Mouse (Mus musculus): Measurements from ENCODE around the gene Cpsf4l.
A peak's percentile ranks its signal among the peaks of the same experiment; 100 is the strongest.
"Not testable (repeated sequence)": the region's sequence is repeated elsewhere in the genome, so short reads cannot be mapped to it uniquely, and the experiment has no call there.

Cpsf4l gene

DNA sequence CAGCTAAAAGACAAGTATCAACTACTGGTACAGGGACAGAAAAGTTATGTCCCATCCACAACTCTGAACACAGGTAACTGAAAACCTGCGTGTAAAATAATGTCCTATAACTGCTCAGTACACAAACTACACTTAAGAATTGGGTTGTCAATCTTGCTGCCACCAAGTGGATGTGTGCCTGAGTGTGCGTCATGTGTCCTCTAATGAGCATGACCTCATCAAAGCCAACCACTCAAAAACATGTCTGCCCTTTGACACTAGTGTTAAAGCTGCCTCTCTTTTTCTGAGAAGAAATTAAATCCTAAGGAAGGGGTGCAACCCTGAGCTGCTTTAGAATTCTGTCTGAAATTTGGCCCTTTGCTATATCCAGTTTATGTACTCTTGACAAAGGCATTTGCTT lies 45.5 kb downstream of the Cpsf4l start:
- no peak for DNase-seq

DNA sequence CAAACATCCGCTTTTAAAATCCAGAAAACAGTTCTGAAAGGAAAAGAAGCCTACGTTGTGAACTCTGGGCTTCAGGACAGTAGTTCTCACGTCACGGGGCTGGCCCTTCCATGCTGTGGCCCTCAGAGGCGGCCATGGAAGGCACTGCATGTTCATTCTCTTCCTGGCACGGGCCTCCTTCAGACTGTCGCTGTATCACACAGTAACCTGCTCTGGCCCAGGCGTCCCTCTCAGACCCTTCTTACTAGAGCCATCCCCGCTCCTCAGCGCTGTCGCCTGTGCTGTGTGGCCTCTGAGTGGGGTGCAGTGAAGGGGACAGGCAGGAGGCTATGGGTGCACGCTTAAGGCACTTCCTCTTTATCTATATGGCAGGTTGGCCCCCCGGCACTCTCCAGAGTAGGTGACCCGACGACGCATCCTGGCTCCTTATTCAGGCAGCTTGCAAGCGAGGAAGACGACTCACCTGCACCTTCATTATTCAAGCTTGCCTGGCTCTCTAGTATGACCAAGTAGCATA lies 47.9 kb downstream of the Cpsf4l start:
- DNase-seq: no peak

DNA sequence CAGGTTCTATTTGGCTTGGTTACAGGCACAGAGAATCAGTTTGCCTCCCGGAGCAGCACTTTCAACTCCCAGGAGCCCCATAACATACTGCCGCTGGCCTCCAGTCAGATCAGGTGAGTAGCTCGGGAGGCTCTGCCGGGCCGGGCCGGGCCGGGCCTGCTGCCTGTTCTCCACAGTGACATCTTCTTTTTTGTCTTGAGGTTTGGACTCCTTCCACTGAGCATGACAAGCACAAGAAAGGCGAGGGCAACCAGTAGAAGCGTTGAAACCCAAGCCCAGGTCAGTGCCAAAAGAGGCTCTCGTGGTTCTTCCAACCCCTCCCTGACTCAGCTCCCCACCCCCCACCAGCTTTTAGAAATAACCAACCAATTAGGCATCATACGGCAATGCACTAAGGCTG lies 48.9 kb downstream of the Cpsf4l start:
- DNase-seq: no peak

DNA sequence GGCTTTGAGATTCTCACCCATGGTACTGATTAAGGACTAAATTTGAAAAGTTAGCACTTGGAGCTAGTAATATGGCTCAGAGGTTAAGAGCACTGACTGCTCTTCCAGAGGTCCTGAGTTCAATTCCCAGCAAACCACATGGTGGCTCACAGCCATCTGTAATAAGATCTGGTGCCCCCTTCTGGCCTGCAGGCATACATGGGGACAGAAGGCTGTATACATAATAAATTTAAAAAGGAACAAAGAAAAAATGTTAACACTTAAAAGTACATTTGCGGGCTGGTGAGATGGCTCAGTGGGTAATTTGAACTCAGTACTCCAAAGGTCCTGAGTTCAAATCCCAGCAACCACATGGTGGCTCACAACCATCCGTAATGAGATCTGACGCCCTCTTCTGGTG lies 49.6 kb downstream of the Cpsf4l start:
- DNase-seq: not testable (repeated sequence)

DNA sequence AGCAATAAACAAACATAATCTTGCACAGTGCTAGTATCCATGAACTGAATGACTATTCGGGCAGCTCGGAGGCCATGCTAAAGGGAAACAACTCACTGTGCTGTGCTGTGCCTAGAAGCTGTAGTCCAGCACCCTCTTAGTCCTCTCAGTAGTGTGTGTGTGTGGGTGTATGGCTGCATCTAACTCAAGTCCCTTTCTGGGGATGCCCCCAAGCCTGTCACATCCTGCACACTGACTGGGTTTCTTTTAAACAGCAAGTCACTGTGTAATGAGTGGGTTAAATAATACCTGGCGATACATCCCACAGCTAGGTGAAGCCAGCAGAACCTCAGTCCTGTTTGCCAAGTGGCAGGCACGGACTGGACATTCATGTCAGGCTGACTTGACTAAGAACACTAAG lies 51.1 kb downstream of the Cpsf4l start:
- DNase-seq: no peak

DNA sequence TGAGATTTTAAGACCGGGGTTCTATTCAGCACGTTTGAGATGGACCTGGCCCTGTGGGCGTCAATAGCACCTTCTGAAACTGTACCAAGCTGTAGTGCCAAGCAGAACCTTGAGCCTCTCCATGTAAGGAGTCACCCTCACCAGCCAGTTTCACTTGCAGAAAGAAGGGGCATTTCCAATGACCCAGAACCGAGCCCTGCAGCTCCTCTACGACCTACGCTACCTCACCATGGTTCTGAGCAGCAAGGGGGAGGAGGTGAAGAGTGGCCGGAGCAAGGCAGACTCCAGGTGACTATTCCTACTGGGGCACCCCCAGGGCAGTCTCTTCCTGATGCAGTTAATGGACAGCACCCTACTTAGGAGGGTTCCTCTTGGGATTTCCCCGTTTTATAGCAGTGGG lies 51.5 kb downstream of the Cpsf4l start:
- DNase-seq: no peak

DNA sequence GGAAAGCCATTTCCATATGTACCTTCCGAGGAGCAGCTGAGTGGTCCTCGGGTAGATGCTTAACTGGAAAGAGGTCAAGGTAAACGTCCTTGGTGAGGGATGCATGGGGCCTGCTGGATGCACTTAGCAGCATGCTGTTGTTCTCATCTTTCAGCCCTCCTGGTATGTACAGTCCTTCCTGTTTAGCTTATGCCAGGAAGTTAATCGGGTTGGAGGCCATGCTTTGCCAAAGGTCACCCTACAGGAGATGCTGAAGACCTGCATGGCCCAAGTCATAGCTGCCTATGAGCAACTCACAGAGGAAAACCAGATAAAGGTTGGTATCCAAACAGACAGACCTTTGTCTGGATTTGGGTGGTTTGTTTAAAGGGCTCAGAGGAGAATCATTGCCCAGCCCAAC lies 52.6 kb downstream of the Cpsf4l start:
- DNase-seq: no peak

DNA sequence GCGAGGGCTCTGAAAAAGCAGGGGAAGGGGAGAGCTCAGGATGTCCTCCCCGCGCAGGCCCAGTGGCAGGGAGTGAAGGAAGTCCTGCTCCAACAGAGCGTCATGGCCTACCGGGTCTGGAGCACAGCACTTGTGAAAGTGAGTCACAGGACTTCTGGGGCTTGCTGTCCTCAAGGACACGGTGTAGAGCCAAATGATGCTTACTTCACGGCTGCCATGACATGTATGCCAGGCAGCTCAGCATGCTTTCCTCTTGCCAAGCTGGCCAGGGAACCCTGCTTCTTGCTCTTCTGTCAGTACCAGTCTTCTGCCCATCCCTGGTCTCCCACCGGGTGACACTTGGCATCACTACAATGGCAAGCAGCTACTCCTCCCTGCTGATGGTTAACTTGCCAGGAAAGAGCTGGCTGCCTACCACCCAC lies 53.3 kb downstream of the Cpsf4l start:
- no peak for DNase-seq

DNA sequence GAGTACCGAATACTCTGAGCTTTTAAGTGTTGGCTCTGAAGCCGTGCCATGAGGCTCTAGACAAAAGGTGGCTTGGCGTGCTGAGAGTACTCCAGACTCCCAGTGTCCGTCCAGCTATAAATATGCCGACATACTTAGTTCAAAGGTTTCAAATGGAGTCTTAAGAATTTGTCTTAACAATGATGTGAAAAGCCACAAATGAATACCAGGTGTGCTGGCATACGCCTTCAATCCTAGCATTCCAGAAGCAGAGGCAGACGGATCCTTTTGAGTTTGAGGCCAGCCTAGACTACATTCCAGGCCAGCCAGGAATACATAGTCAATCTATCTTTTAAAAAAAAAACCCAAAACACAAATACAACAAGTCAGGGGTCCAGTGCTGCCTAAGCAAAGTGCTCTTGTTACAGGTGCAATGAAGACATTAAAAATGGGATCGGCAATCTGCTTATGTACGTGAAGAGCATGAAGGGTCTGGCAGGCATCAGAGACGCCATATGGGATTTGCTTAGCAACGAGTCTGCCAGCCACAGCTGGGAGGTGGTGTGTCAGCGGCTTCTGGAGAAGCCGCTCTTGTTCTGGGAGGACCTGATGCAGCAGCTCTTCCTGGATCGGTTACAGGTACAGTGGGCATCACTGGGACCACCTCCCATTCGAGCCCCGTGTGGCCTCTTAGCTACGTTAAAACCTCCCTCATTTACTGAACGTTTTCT lies 55.1 kb downstream of the Cpsf4l start:
- DNase-seq: no peak

DNA sequence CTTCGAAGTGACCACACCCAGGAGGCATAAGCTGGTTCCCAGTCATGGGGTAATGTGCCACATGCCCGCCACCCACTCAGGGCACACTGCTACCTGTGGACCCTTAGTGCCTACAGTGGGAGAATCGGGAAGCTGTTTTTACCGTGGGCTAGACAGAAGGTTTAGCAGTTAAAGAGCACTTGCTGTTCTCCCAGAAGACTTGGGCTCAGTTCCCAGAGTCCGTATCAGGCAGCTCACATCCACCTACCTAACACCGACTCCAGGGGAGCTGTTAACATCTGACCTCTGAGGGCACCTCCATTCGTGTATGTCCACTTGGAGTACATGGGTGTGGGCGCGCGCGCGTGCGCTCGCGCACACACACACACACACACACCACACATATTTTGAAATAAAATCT lies 55.7 kb downstream of the Cpsf4l start:
- no peak for DNase-seq

DNA sequence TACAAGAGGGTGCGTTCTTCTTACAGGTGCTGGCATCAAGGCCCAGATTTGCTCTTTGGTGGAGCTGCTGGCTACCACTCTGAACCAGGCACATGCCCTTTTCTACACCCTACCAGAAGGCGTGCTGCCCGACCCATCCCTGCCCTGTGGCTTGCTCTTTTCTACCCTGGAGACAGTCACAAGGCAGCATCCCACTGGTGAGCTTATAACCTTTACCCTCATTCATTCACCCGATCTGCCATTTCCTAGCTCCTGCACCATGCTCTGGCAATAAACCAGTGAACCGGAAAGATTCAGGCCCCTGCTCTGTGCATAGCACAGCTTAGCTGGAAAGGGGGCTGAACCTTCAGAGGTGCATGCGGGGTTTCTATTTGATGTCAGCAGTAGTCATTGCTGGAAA lies 57.3 kb downstream of the Cpsf4l start:
- DNase-seq: no peak

DNA sequence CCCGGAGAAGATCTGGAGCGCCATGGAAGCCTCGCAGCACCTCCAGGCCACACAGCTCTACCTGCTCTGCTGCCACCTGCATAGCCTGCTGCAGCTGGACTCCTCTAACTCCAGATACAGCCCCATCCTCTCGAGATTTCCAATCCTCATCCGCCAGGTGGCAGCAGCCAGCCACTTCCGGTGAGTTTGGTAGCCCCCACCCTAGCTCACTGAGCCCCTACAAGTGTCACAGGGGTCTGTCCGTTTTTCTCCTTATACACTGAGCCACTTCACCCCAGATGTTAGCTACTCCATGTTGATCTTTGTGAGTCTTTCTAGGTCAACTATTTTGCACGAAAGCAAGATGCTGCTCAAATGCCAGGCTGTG lies 57.9 kb downstream of the Cpsf4l start:
- peak; percentile 78 for DNase-seq

DNA sequence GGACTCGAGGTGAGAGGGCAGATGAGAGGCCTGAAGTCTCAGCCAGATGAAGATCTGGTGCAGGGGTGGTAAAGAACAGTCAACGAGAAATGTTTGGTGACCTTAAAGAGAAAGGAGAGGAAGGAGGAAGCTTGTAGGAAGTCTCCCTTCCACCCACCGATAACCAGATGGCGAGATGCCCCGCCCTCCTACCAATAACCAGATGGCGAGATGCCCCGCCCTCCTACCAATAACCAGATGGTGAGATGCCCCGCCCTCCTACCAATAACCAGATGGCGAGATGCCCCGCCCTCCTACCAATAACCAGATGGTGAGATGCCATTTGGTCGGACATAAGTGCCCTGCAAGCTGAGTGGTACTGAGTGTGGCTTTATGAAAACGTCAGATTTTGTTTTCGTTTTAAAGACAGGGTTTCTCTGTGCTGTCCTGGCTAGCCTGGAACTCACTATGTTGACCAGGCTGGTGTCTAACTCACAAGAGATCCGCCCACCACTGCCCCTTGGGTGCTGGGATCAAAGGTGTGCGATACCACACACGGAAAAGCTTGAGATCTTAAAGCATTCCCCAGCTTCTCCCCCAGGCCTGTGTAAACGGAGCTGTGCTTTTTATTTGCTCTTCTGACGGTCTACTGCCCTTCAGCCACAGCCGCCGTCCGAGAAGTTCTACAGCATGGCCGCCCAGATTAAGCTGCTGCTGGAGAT lies 58.5 kb downstream of the Cpsf4l start:
- no peak for DNase-seq

DNA sequence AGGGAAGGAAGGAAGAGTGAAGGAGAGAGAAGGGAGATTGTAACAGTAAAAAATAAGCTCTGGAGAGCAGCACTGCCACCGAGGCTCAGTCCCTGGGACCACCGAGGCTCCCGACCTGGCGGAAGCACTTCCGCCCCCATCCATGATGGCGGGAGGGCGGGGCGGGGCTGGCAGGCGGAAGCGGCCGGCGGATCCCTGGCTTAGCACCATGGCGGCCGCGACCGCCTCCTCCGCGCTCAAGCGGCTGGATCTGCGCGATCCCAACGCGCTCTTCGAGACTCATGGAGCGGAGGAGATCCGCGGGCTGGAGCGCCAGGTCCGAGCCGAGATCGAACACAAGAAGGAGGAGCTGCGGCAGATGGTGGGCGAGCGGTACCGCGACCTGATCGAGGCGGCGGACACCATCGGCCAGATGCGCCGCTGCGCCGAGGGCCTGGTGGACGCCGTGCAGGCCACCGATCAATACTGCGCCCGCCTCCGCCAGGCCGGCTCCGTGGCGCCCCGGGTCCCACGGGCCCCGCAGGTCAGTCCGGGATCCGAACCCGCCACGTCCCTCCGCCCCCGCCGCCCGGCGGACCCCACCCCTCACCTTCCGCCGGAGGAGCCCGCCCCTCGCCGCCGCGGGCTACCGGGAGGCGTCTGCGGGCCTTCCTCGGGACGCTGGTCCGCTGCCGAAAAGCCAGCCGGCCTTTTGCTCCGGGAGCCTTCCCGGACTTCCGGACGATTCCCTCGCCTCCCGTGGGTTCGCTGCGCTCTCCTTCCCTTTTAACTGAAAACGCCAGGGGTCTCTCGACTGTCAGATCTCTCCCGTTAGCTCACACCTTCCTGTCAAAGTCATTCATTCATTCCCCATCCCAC lies 60.2 kb downstream of the Cpsf4l start, which contains the start of gene Slc39a11:
TSS of gene Slc39a11 (minus strand) at position 727 of the 858 bp plus-strand sequence.
- DNase-seq: peak; percentile 86

DNA sequence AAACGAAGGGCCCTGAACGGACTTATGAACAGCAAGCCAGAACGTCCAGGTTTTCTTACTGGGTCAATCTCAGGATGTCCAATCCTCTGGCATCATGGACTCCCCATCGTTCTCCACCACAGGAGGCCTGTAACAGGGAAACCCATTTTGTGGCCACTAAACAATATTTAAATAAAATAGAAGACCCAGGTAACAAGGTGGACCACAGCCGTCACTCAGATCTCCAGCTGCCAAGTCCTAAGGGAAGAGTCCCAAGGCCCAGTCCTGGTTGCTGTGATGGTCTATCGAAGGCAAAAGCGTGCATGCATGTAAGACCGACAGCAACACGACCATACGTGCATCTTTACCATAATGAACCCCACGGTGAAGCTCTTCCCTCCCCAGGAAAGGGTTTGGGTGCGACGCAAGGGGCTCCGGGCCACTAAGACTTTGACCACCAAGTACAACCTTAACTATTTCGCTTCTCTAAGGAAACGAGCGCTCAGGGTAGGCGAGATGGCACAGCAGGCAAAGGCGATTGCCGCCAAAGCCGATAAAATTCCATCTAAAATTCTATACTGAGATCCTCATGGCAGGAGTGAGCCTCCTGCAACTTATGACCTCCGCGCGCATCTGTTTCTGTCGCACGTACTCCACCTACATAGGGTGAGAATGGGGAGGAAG lies 61.0 kb downstream of the Cpsf4l start, which contains the start of gene Cog1:
TSS of gene Cog1 (plus strand) at position 480 of the 663 bp plus-strand sequence.
- DNase-seq: no peak

Data from thymus, postnatal 4 days (tissue).